Mouse (Mus musculus): ENCODE data around the gene Tcp11.

GRCm38 (mm10) chr17:28060681-28061080 is 19.8 kb downstream of the Tcp11 start:
- no peak for TF ChIP-seq HCFC1 (IDR thresholded peaks at IDR 0.05; ENCODE audit: low read depth, low read length)
- no peak for TF ChIP-seq EP300 (IDR thresholded peaks at IDR 0.05; ENCODE audit: low read depth in 1 of 2, low read length in 2 of 2)
- TF ChIP-seq CHD2 (IDR thresholded peaks at IDR 0.05; ENCODE audit: low read length), result no peak
- TF ChIP-seq POLR2A (IDR thresholded peaks at IDR 0.05; ENCODE audit: control insufficient read depth in 1 of 2, insufficient read depth in 1 of 2, low read depth in 1 of 2, low read length in 2 of 2, poor library complexity in 1 of 2), result no peak
- no peak for TF ChIP-seq CTCF (IDR thresholded peaks at IDR 0.05 in 2 of 3, conservative IDR thresholded peaks at IDR 0.05 in 1 of 3; ENCODE audit: control insufficient read depth in 1 of 3, insufficient read depth in 1 of 3, low read depth in 2 of 3, low read length in 3 of 3, poor library complexity in 1 of 3, severe bottlenecking in 1 of 3)
